Mouse (Mus musculus): ENCODE results near the gene Kcnj4.

The Kcnj4 gene

GRCm38 (mm10) chr15:79455106-79455810 lies 49.8 kb downstream of the Kcnj4 start, which contains the start of gene Csnk1e:
TSS of gene Csnk1e (minus strand) at chr15:79455566.
- no peak for DNase-seq (ENCODE audit: low spot score)

DNA sequence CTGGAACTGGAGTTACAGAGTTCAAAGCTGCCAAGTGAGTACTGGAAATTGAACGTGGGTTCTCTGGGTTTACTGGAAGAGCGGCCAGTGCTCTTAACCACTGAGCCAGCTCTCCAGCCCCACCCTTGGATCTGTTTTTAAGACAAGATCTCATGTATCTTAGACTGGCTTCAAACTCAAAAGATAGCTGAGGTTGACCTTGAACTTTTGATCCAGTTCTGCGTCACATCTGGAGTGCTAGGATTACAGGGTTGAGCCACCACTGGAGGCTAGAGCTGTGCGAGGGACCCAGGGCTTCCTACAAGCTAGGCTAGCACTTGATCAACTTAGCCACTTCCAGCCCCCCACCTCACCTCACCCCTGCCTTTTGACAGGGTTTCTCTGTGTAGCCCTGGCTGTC lies 51.2 kb downstream of the Kcnj4 start:
- no peak for DNase-seq (ENCODE audit: low spot score)

GRCm38 (mm10) chr15:79448041-79448440 lies 57.0 kb downstream of the Kcnj4 start:
- DNase-seq (ENCODE audit: low spot score) = no peak

DNA sequence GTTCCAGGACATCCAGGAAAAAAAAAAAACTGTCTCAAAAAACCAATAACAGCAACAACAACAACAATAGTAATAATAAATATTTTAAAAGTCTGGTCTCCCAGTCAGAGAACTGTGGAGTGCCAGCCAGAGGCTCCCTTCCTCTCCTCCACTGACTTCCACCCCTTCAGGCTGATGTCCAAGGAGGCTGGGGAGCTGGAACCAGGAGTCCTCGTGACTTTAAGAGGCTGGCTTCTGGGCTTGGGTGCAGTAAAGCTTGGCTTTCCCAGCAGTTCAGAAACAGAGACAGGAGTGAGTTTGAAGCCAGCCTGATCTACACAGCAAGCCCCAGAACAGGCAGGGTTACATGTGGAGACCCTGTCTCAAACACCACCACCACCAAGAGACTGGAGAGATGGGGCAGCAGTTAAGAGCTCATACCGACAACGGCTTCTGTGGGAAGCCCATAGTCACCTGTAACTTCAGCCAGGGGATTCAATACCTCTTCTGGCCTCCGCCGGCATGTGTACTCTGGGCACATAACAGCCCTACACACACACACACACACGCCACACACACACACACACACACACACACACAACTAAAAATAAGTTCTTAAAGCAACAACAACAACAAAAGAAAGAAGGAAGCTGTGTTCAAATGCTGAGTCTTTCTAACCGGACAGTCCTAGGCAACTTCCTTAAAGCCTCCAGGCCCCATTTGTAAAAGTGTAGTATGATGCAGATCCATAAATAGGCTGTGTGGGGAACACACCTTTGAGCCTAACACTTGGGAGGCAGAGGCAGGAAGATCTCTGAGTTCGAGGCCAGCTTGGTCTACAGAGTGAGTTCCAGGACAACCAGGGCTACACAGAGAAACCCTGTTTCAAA lies 59.0 kb downstream of the Kcnj4 start:
- no peak for DNase-seq (ENCODE audit: low spot score)

DNA sequence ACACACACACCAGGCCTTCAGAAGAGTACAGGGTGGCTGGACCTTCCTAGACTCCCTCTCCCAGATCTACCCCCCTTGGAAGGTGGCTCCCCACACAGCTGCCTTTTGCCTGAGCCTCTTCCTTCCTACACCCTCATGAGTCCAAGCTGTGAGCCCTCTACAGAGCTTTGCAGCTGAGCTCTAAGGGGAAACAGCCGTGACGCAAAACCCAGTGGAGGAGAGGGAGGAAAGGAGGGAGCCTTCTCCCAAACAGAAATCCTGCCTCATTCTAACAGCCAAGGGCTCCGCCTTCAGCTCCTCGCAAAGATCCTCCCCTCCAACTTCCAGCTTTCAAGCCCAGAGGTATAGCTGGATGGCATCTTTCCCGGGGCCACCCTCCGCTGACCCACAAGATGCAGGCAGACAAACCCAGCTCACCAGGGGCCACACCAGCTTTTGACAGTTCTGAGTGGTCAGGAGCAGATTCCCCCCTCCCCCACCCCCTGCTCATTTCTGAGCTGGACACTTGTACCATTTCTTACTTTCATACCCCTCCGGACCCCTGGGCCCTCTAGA lies 61.1 kb downstream of the Kcnj4 start:
- no peak for DNase-seq (ENCODE audit: low spot score)

DNA sequence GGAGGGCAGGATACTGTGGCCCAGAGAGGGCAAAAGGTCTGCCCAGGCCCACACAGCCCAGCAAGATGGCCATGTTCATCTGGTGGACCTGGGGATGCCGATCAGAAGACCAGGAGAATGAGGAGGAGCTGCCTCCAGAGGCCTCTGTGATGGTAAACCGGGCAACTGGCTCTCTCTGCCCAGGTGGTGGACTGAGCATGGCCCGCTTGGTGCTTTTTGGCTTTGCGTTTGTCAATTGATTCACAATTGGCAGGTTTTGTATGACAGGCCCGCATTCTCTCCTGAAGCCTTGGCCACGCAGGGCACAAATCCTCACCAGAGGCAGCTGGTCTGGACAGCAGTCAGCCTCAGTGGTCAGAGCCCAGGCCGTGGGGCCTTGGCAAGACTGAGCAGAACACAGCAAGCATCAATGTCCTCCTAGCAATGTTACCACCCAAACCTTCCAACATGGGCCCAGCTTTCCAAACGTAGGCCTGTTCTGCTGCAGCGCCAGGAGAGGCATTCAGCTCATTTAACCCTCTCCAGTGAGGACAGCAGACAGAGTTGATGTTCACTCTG lies 62.0 kb downstream of the Kcnj4 start:
- no peak for DNase-seq (ENCODE audit: low spot score)

DNA sequence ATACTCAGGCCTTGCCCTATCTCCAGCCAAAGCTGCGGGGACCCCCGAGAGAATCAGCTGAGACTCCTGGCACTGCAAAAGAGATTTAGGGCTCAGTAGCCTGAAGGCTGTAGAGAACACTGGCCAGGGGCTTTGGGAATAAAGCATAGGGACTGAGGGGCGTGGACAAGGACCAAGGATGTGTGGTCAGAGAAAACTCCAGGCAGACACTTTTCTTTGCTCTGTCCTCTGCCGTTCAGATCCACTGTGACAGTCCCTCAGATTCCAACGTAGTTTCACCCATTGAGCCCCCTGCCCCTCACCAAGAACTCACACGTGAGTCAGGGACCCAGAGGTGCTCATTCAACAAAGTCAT lies 62.8 kb downstream of the Kcnj4 start:
- no peak for DNase-seq (ENCODE audit: low spot score)

DNA sequence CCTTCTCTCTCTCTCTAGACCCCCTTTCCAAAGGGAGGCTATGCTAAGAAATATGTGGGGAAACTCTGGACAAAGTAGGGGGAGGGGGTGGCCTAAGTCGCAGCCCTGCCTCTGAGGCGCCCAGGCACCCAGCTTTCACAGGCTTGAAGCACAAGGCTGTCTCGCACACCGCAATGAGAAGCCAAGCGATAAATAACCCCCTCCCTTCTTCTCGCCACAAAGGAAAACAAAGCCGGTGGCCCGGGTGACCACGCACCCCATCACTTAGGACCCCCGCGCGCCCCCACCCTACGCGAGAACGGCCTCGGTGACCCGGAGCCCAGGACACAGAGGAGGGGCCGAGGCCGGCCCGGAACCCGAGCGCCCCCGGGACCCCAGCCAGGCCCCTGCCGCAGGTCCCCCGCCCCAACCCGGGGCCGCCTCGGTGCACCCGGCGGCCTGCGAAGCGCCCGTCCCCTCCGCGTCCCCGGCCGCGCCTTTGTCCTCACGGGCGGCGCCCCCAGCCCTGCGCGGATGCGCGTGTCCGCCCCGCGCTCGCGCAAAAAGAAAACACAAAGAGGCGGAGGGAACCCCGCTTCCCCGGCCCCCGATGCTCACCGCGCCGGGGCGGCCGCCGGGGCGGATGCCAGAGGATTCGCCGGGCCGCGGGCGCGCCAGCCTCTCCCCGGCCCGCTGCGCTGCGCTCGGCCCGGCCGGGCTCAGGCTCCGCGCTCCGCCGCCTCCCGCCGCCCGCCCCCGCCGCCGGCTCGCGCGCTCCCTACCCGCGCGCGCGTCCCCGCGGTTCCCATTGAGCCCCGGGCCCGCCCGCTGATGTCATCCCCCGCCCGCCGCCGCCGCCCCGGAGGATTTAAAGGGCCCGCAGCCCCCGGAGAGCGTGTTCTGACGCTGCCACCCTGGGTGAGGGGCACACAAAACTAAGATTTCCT lies 63.4 kb downstream of the Kcnj4 start:
- no peak for DNase-seq (ENCODE audit: low spot score)

DNA sequence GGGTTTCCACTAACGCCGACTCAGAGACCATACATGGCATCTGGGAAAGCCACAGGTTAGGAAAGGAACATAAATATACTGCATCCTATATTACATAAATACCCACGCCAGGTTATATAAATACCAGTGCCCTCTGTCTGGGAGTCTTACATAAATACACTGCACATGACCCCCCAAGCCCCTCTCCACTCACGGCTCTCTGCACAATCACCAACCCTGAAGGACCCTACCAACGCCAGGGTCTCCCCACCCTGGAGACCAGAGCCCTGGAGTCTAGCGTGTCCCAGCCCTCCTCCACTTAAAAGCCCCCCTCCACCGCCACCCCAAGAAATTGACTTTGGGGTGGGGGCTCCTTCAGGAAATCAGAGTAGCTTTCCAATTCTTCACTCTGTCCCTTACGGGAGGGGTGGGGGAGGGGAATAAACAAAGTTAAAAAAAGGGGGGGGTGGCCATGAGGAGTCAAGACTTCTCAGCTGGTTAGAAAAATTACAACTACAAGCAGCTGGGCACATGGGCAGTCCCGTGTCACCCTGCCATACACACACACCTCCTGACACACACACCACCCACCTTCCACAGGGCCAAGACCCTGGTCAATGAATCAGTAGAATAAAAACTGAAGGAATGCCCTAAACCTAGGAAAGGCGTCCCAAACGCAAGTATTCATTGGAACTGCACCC lies 64.2 kb downstream of the Kcnj4 start:
- no peak for DNase-seq (ENCODE audit: low spot score)

- no peak for DNase-seq (ENCODE audit: low spot score)
Observed at GRCm38 (mm10) chr15:79440223-79440622, 64.8 kb downstream of the Kcnj4 start.

DNA sequence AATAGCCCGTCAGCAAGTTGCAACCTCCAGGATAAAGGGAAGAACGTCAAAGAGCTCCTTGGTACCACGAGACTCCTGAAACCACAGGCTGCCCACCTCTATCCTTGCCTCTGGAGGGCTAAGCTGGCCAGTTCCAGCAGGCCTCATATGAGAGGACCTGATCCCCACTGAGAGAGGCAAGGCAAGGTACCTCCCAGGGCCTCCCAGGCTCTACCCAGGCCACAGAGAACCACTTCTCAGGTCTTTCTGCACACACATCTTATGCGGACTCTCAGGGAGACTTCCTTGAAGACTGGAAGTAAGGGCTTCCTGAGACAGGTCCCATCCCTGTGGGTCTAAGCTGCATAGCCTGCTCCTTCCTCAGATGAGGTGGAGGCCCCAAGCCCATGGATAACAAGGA lies 65.7 kb downstream of the Kcnj4 start:
- DNase-seq (ENCODE audit: low spot score) = no peak

- DNase-seq (ENCODE audit: low spot score) = no peak
Observed at GRCm38 (mm10) chr15:79438816-79439215, 66.2 kb downstream of the Kcnj4 start.

DNA sequence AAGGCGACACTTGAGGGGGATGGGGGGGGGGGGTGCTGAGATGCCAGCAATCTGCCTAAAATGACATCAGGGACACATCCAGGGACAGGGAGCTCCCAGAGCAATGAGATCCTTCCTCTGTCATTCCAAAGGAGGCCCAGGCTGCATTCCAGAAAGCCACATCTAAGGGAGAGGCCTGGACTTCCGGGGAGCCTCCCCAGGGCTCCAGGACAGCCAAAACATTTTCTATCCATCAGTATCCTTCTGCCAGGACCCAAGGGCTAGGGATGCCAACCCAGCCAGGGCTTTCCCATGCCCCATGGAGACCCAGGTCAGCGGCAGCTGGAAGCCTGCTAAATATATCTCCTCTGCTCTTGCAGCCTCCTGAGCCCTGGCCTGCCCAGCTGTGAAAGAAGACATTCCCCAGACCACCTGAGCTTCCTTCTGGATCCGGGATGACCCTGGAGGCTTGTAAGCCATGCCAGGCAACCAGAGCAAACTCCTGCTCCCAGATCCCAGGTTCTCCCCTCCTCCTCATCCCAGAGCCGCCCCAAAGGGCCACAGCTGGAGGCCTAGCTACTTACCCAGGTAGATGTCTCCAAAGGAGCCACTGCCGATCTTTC lies 66.7 kb downstream of the Kcnj4 start:
- DNase-seq (ENCODE audit: low spot score) = no peak

- DNase-seq (ENCODE audit: low spot score) = no peak
Observed at GRCm38 (mm10) chr15:79437541-79438208, 67.4 kb downstream of the Kcnj4 start.

DNA sequence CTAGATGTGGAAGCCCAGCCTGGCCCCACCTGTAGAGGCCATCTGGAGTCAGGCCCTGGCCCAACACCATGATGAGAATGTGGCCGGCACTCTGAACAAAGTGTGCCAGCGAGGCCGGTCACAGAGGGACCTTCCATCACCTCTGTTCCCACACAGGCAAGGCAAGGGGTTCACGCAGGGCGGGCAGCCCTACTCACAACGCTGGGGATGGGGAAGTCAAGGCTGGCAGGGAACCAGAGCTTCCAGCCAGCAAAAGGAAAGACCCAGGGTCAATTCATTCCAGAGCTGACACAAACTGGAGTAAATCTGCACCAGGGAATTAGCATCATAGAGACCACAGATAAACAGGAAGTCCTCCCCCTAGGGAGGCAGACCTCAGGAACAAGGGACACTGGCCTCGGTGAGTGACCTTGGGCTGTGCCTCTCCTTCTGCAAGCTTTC lies 68.5 kb downstream of the Kcnj4 start:
- no peak for DNase-seq (ENCODE audit: low spot score)

DNA sequence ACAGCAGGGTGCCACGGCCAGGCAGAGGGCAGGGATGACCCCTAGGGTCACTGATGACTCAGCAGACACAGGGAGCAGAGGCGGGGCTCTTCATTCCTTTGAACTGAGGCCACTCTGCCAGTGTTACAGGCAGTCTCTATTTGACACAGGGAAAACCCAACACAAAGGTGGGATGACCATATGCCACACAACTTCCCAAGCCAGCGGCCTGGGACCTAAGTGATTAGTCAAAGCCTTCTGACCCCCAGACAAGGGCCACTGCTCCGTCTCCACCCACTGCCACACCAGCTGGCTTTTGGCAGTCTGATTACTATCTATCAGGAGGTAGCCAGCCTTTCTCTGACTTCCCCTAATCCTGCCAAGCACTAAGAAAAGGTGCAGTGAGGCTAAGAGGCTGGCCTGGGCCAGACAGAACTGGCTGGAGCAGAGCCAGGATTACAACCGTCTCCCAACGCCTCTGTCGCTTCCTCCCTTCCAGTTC lies 69.8 kb downstream of the Kcnj4 start:
- no peak for DNase-seq (ENCODE audit: low spot score)

Measured in left cerebral cortex, adult 11 months (tissue).